Mouse (Mus musculus) adrenal gland, postnatal 0 days (tissue): ENCODE results near the gene Nudt22. TPM values are rescaled to one million over a fixed set of nuclear protein-coding genes. Genes with fewer than 3 reads are reported as not detected.

Experiments used
- polyA plus RNA-seq: library from polyadenylated mRNA; unstranded; fragments of >200 nt; fragmentation: Nextera tagmentation; extraction: Ambion mirVana; gene quantifications from 2 replicates; pipeline ENCODE4 v1.2.1, GENCODE M21; 2015

The Nudt22 gene
- 33.0 and 55.2 TPM in 2 replicates for polyA plus RNA-seq

DNA sequence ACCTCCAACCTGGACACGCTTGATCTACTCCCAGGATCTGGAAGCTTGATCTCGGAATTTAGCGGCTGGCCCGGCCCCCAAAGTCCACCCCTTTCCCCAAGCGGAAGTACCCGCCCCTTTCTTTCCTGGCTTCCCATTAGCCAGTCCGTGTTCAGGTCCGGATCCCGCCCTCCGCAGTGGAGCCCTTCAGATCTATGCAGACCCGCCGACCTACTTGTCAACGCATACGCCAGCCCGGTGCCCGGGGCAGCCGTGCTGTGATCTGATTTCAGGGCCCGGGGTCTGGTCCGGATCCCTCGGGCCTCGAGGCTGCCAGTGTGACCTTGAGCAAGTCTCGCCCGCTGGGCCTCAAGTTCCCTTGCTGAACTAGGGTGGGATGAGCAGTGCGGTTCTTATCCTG lies at the start of gene Nudt22, which contains the start of gene Trpt1:
TSS of gene Nudt22 (minus strand) at position 112 of the 400 bp plus-strand sequence.
TSS of gene Trpt1 (plus strand) at position 126 of the 400 bp plus-strand sequence.

DNA sequence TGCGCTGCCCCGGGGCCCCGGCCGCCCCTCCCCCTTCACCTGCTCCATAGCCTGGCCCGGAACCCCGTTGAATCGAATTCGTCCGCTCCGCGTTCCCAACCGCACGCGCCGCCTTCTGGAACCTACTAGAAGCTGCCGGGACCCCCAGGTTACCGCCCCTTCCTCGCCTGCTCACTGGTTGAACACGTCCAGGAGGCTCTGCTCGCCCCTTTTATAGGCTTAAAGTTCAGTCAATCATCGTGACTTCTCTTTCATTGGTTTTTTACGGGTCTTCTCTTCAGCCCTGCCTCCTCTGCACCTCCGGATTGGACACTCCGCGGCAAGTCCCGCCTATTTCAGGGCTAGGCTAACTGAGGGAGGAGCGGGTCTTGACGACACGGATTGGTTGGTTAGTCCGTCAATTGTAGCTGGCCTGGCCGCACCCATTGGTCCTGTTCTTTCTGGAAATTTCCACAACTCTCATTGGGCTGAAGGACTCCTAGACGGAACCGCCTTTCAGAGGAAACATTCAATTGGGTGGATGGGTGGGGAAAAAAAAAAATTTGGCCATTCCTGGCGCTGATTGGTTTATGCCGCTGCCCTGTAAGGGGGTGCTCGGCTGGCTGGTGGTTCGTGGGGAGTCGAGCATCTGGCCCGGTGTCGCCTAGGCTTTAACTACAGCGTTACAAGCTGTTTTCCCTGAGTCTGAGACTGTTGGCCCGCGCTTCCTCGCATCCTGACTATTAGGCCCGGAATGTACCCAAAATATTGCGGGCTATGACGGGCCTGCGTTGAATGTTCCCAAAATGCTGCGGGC lies 44.1 kb upstream of the Nudt22 start, which contains the start of gene Stip1:
TSS of gene Stip1 (minus strand) at position 127 of the 796 bp plus-strand sequence.

DNA sequence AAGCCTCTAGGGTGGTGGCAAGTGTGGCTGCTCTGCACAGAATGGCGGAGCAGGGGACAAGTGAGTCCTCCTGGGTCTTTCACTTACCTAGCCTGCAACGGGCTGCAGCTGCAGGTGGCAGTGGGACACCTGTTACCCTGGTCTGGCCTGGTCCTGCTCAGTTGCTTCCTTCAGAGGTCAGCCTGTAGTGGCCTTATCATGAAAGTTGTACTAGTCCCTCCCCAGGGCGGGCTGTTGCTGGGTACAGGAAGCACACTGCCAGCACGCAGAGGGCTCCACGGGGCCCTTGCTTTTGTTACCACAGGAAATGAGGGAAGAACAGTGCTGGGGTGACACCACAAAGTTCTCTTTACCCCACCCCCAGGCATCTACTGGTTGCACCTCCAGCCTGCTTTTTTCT lies 23.3 kb upstream of the Nudt22 start, which contains the start of gene Fermt3:
TSS of gene Fermt3 (minus strand) at position 279 of the 400 bp plus-strand sequence.

DNA sequence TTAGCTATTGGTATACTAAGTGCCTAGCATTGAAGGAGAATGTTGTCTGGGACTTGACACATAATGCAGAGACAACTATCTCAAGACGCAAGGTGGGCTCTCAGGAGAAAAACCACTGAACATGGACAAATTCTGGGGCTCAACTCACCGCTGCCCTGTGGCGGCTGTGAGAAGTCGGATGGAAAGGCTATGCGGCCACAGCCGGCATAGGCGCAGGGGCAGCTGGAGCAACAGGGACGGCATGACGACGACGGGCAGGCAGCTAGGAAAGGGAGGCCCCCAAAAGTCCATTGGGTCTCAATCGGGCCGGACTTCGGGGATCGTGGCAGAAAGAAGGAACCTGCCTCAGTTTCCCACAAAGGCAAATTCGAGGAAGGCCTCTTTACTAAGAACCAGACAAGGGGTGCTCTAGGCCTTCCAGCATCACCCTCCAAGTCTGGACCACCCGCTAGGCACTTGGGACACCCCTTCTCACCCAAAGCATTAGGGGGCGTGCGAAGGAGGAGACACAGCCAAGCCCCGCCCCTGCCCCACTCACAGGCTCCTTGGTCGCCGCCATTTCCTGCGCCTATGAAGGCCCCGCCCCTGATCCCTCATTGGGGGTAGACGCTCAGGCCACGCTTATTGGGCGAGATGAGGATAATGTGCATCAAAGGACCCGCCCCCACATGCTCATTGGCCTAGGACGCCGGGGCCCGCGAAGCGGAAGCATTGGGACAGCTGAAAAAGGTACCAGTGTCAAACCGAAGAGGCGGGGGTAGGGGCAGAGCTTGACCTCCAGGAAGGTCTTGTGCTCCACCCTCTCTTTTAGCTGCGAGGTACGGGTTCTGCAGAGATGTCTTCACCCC lies 3.7 kb downstream of the Nudt22 start, which contains the start of gene Dnajc4:
TSS of gene Dnajc4 (minus strand) at position 562 of the 848 bp plus-strand sequence.

DNA sequence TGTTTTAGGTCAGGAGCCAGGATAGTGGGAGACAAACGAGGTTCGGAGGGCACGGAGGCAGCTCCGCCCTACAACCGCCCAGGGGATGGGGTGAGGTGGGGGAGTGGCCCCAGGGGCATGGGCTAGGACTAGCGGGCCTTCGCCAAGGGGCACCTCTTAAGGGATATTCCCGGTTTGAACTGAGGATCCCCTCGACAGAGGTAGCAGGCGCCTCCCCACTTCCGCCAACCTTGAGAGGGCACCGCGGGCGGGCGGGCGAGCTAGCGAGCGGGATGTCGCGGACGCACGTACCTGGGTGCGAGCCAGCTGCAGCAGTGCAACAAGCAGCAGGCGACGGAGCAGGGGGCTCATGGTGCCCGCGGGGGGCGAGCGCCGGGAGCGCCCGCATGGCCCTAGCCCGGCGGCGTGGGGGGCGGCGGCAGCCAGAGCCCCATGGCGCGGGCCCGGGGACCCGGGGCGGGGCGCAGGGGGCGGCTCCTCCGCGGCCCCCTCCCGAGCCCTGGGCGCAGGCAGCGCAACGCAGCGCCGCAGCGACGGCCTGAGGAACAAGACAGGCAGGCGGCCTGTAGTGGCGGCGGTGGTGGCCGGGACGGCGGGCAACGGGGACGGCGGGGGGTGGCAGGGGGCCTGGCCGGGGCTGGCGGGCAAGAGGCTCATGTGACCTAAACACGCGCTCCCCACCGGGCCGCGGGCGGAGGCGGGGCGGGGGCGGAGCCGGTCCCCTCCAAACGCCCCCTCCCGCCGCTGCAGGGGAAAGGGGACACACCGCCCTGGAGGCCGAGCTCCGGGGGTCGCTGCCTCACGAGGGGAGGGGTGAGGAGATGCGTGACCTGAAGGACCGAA lies 8.6 kb downstream of the Nudt22 start, which contains the start of gene Vegfb:
TSS of gene Vegfb (minus strand) at position 591 of the 843 bp plus-strand sequence.

DNA sequence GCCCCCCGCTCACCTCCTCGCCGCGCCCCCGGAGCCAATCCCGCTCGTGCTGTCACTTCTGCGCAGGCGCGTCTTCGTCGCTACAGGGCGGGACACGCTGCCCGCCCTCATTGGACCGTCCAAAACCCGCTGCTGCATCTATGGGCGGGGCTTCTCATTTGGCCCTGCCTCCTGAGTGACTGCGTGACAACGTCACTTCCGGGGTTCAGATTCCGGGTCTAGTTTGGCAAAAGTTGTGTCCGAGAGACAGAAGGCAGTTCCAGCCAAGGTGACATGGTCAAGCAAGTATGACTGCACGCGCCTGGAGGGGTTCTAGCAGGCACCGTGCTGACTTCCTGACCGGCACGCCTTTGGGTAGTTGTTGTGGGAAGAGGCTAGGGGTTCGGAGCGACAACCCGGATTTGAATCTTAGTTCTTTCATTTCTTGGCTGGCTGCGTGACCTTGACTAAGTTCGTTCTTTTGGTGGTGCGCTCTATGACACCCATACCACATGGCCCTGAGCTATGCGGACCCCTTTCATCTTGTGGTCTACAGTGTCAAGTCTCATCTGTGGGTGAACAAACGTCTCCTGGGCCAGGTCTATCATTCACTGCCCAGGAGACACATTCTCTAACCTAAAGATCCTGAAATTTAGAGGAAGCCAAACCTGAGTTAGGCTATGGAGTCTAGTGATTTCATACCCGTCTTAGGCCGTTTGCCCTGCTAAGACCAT lies 15.4 kb downstream of the Nudt22 start, which contains the start of gene Fkbp2:
TSS of gene Fkbp2 (minus strand) at position 121 of the 713 bp plus-strand sequence.

DNA sequence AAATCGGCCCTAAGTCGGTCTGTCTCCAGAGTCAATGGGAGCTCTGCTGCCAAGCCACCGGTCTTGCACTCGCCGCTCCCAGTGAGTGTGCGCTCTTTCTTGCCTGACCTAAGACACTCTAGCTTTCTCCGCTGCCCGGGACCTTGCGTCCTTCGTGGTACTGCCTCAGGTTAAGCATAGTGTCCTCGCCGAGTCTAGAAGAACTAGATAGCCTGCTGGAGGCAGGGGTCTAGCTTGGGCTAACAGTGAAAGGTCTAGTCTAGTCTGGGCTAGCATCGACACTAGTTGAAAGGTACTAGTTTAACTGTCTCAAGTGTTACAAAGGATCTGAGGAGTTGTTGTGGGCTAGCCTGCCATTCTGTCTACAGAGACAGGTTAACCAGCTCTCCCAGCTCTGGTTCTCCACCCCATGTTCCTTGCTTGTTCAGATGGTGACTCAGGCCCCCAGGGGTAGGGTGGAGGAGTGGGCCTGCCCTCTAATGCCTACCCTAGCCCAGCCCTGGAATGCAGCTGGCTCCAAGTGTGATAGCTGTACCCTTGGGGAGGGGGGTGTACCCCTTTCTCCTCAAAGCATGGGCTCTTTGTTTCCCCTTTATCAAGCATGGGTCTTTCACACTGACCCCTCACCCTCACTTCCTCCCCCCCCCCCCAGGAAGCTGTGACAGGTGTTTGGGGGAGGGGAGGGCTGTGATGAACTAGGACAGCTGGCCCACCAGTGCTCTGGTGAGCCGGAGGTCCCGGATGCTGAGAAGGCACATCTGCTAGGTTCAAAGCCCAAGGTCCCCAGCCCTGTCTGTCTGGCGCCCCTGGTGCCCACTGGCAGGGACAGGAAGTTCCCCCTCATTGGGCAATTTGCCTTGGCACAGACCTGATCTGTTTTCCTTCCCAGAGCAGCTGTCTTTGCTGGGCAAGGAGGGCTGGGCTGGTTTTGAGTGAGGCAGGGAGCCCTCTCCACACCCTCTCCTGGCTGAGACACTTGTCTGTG lies 20.1 kb downstream of the Nudt22 start, which contains the start of gene Plcb3:
TSS of gene Plcb3 (minus strand) at position 934 of the 985 bp plus-strand sequence.

DNA sequence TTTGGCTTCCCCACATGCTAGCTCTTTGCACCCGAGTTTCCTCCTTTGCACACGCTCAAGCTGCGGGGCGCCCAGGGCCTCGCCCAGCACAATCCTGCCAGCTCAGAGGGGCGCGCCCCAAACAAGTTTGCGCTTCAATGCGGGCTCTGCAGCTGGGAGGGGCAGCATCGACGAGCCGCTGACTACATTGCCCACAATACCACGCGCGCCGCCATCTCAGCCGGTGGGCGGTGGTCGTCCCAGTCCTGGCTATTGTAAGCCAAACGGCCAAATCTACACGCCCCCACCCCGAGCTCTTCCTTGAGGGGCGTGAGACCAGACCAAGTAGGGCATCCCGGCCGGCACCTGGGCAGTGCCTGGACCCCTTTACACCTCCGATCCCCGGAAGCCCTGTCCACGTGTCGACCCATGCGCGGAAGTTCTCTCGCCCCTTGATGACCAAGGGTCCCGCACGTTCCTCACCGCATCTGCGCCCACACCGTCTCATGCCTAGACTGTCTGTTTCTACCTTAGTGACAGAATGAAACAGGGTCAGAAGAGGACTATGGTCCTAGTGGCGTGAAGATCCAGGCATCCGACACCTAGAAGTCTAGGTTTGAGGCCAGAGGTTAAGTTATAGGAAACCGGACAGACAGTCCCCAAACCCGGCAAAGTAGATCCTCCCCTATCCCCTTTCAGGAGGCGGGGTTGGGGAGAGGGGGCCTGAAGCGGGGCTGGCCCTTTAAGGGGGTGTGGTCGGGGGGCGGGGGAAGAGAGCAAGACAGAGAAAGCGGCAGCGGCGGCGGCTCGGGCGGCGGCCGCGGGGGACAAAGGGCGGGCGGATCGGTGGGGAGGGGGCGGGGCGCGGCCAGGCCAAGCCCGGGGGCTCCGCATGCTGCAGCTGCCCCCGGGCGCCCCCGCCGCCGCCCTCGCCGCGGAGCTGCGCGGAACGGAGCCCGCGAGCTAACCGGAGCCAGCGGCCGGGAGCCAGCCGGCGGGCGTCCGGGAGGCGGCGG lies 21.4 kb downstream of the Nudt22 start, which contains the start of gene Ppp1r14b:
TSS of gene Ppp1r14b (plus strand) at position 758 of the 995 bp plus-strand sequence.

Other genes with a start within 250 kb of the Nudt22 start
- gene Rps6ka4, start 155.5 kb downstream of the Nudt22 start, polyA plus RNA-seq = 14.0 and 22.7 TPM in 2 replicates
- 0.80 and 0.82 TPM in 2 replicates for gene Ccdc88b, start 137.9 kb downstream of the Nudt22 start, polyA plus RNA-seq
- gene Trmt112, start 86.4 kb downstream of the Nudt22 start, polyA plus RNA-seq = 97.2 and 142 TPM in 2 replicates
- gene Prdx5, start 86.0 kb downstream of the Nudt22 start, polyA plus RNA-seq = 373 and 481 TPM in 2 replicates
- gene Esrra, start 74.3 kb downstream of the Nudt22 start, polyA plus RNA-seq = 11.7 and 11.8 TPM in 2 replicates
- gene Catsperz, start 70.7 kb downstream of the Nudt22 start, polyA plus RNA-seq = 1.5 and 5.6 TPM in 2 replicates
- gene Kcnk4, start 61.6 kb downstream of the Nudt22 start, polyA plus RNA-seq = 0.55 and 0.68 TPM in 2 replicates
- gene Bad, start 54.3 kb downstream of the Nudt22 start, polyA plus RNA-seq = 117 and 144 TPM in 2 replicates
- gene Gpr137, start 53.6 kb downstream of the Nudt22 start, polyA plus RNA-seq = 36.1 and 50.1 TPM in 2 replicates
- 140 and 156 TPM in 2 replicates for gene Ppp1r14b, start 21.1 kb downstream of the Nudt22 start, polyA plus RNA-seq
- 19.9 and 25.4 TPM in 2 replicates for gene Plcb3, start 19.6 kb downstream of the Nudt22 start, polyA plus RNA-seq
- 128 and 174 TPM in 2 replicates for gene Fkbp2, start 15.6 kb downstream of the Nudt22 start, polyA plus RNA-seq
- gene Vegfb, start 8.5 kb downstream of the Nudt22 start, polyA plus RNA-seq = 32.8 and 49.2 TPM in 2 replicates
- gene Dnajc4, start 3.5 kb downstream of the Nudt22 start, polyA plus RNA-seq = 30.8 and 47.0 TPM in 2 replicates
- 10.4 and 13.5 TPM in 2 replicates for gene Trpt1, start within 50 bp of the Nudt22 start, polyA plus RNA-seq
- 8.6 and 12.4 TPM in 2 replicates for gene Fermt3, start 23.4 kb upstream of the Nudt22 start, polyA plus RNA-seq
- gene Stip1, start 43.9 kb upstream of the Nudt22 start, polyA plus RNA-seq = 63.4 and 96.8 TPM in 2 replicates
- gene Macrod1, start 60.7 kb upstream of the Nudt22 start, polyA plus RNA-seq = 20.7 and 38.8 TPM in 2 replicates
- gene Flrt1, start 109.6 kb upstream of the Nudt22 start, polyA plus RNA-seq = 2.6 and 4.1 TPM in 2 replicates
- gene Otub1, start 210.2 kb upstream of the Nudt22 start, polyA plus RNA-seq = 131 and 158 TPM in 2 replicates
- 1,475 and 1,664 TPM in 2 replicates for gene Cox8a, start 221.5 kb upstream of the Nudt22 start, polyA plus RNA-seq
- gene Naa40, start 245.1 kb upstream of the Nudt22 start, polyA plus RNA-seq = 15.9 and 22.8 TPM in 2 replicates